Mouse (Mus musculus) frontal cortex, adult 2 months (tissue): Measurements from ENCODE around the gene Setd3. TPM values are rescaled to one million over a fixed set of nuclear protein-coding genes. Genes with fewer than 3 reads are reported as not detected.

Experiments
- DNase-seq, 2 experiments: peaks; one replicate each; pipeline ENCODE4 v3.0.0; 2022; ENCODE audit warnings: low spot score in 1 of 2; ENCODE audit errors: extremely low spot score in 1 of 2
- polyA plus RNA-seq: library from polyadenylated mRNA; depleted of rRNA; stranded (reverse); fragments of >200 nt; gene quantifications from 2 replicates; pipeline ENCODE4 v1.2.3, GENCODE M21; 2012; rRNA removed

Setd3 gene
- polyA plus RNA-seq, 1 experiment, result 117 TPM

GRCm38 (mm10) chr12:108087489-108087888, 91.6 kb downstream of the Setd3 start:
- DNase-seq, result no peak

- no peak for DNase-seq
Measured at GRCm38 (mm10) chr12:108078122-108078752, 100.9 kb downstream of the Setd3 start.

- DNase-seq, result peak in 1 of 2 experiments; percentile 65
Measured at GRCm38 (mm10) chr12:108072907-108073306, 106.2 kb downstream of the Setd3 start.

- no peak for DNase-seq
Measured at GRCm38 (mm10) chr12:108070685-108071662, 108.1 kb downstream of the Setd3 start.

- no peak for DNase-seq
Measured at GRCm38 (mm10) chr12:108069504-108069903, 109.6 kb downstream of the Setd3 start.

- peak in 1 of 2 experiments; percentile 57 for DNase-seq
Measured at GRCm38 (mm10) chr12:108067811-108068375, 111.2 kb downstream of the Setd3 start.

GRCm38 (mm10) chr12:108067231-108067630, 111.9 kb downstream of the Setd3 start:
- DNase-seq, result no peak

- no peak for DNase-seq
Measured at GRCm38 (mm10) chr12:108064396-108064998, 114.6 kb downstream of the Setd3 start.

GRCm38 (mm10) chr12:108063986-108064385, 115.1 kb downstream of the Setd3 start:
- no peak for DNase-seq

GRCm38 (mm10) chr12:108062137-108062536, 117.0 kb downstream of the Setd3 start:
- no peak for DNase-seq

GRCm38 (mm10) chr12:108061661-108062060, 117.5 kb downstream of the Setd3 start:
- no peak for DNase-seq

Other genes with a start within 250 kb of the Setd3 start
- gene Bcl11b, start 175.7 kb downstream of the Setd3 start, polyA plus RNA-seq, result 38.0 and 43.9 TPM in 2 replicates
- 24.7 and 27.3 TPM in 2 replicates for gene Ccnk, start 265 bp upstream of the Setd3 start, polyA plus RNA-seq
- 44.2 and 44.8 TPM in 2 replicates for gene Ccdc85c, start 96.1 kb upstream of the Setd3 start, polyA plus RNA-seq
- 10.3 and 10.6 TPM in 2 replicates for gene Hhipl1, start 127.0 kb upstream of the Setd3 start, polyA plus RNA-seq
- 377 and 384 TPM in 2 replicates for gene Cyp46a1, start 155.1 kb upstream of the Setd3 start, polyA plus RNA-seq
- gene Eml1, start 191.6 kb upstream of the Setd3 start, polyA plus RNA-seq, result 49.3 and 57.7 TPM in 2 replicates